Mouse (Mus musculus): ENCODE measurements at regions not wholly inside any gene's neighbourhood (a gene's known extent, or its start where the extent isn't known, plus 50 kb on each side); places are given as distances from the start of the nearest gene placed in this dataset.

- no peaks in the 10 kb centered on the region for H3K36me3 ChIP-seq (ENCODE audit: control insufficient read depth, insufficient read depth, low read length)
- 85% methylated on average over 2 of the region's 2 CpGs for WGBS
- no peak overlapping the region for H3K27ac ChIP-seq
- no peaks in the 10 kb centered on the region for H3K4me1 ChIP-seq (ENCODE audit: control insufficient read depth, insufficient read depth, low read length)
- no peak for DNase-seq
- H3K4me3 ChIP-seq = no peak overlapping the region
- no peak overlapping the region for H3K9ac ChIP-seq (ENCODE audit: low read depth, low read length)
- intact Hi-C loops (cut with DNase I) = no loop called here
- H3K79me2 ChIP-seq (replicated peaks; ENCODE audit: control insufficient read depth, insufficient read depth, low read length) = no peaks in the 10 kb centered on the region
- TF ChIP-seq EP300 (IDR thresholded peaks at IDR 0.05; ENCODE audit: insufficient read depth, low read depth, low read length) = no peak
- TF ChIP-seq POLR2A (IDR thresholded peaks at IDR 0.05; ENCODE audit: insufficient read depth, low read depth, low read length) = no peak
- TF ChIP-seq CTCF (IDR thresholded peaks at IDR 0.05) = no peak
- no peaks in the 10 kb centered on the region for H3K27me3 ChIP-seq (ENCODE audit: control insufficient read depth, insufficient read depth, low read length)
Measured at GRCm38 (mm10) chr9:103894376-103894775, 108.0 kb upstream of the Nphp3 start.

- Histone ChIP-seq H3K36me3 (ENCODE audit: control insufficient read depth, insufficient read depth, low read length) (no peaks in the 10 kb centered on the region), H3K27ac (no peak overlapping the region), H3K9ac (ENCODE audit: low read depth, low read length) (no peak overlapping the region), H3K27me3 (ENCODE audit: control insufficient read depth, insufficient read depth, low read length) (no peaks in the 10 kb centered on the region), H3K4me3 (no peak overlapping the region), H3K79me2 (replicated peaks; ENCODE audit: control insufficient read depth, insufficient read depth, low read length) (no peaks in the 10 kb centered on the region), H3K4me1 (ENCODE audit: control insufficient read depth, insufficient read depth, low read length) (no peaks in the 10 kb centered on the region)
- no peak for DNase-seq
- intact Hi-C loops (cut with DNase I) = no loop called here
- 33% methylated on average over 2 of the region's 2 CpGs for WGBS
- TF ChIP-seq EP300 (IDR thresholded peaks at IDR 0.05; ENCODE audit: insufficient read depth, low read depth, low read length) (no peak), CTCF (IDR thresholded peaks at IDR 0.05) (no peak), POLR2A (IDR thresholded peaks at IDR 0.05; ENCODE audit: insufficient read depth, low read depth, low read length) (no peak)
Measured at GRCm38 (mm10) chr9:103899311-103899710, 103.0 kb upstream of the Nphp3 start.

GRCm38 (mm10) chr9:103911347-103911746 is 91.0 kb upstream of the Nphp3 start:
- H3K27ac ChIP-seq = peak overlapping the region; percentile 51; the same call in 1 of the 2 replicates
- intact Hi-C loops (cut with DNase I) = no loop called here
- no peaks in the 10 kb centered on the region for H3K36me3 ChIP-seq (ENCODE audit: control insufficient read depth, insufficient read depth, low read length)
- H3K4me1 ChIP-seq (ENCODE audit: control insufficient read depth, insufficient read depth, low read length) = peaks cover 1% of the 10 kb centered on the region; the same call in 1 of the 2 replicates
- H3K9ac ChIP-seq (ENCODE audit: low read depth, low read length) = no peak overlapping the region
- TF ChIP-seq CTCF (IDR thresholded peaks at IDR 0.05) (no peak), EP300 (IDR thresholded peaks at IDR 0.05; ENCODE audit: insufficient read depth, low read depth, low read length) (no peak), POLR2A (IDR thresholded peaks at IDR 0.05; ENCODE audit: insufficient read depth, low read depth, low read length) (no peak)
- no peak for DNase-seq
- WGBS = 32% methylated on average over 2 of the region's 2 CpGs
- H3K4me3 ChIP-seq = no peak overlapping the region
- H3K27me3 ChIP-seq (ENCODE audit: control insufficient read depth, insufficient read depth, low read length) = no peaks in the 10 kb centered on the region
- no peaks in the 10 kb centered on the region for H3K79me2 ChIP-seq (replicated peaks; ENCODE audit: control insufficient read depth, insufficient read depth, low read length)

- Histone ChIP-seq H3K79me2 (replicated peaks; ENCODE audit: control insufficient read depth, insufficient read depth, low read length) (no peaks in the 10 kb centered on the region), H3K4me3 (no peak overlapping the region), H3K4me1 (ENCODE audit: control insufficient read depth, insufficient read depth, low read length) (peaks cover 1% of the 10 kb centered on the region; the same call in 1 of the 2 replicates), H3K36me3 (ENCODE audit: control insufficient read depth, insufficient read depth, low read length) (no peaks in the 10 kb centered on the region), H3K27me3 (ENCODE audit: control insufficient read depth, insufficient read depth, low read length) (no peaks in the 10 kb centered on the region), H3K27ac (no peak overlapping the region), H3K9ac (ENCODE audit: low read depth, low read length) (no peak overlapping the region)
- peak; percentile 25 to 35 for DNase-seq
- TF ChIP-seq EP300 (IDR thresholded peaks at IDR 0.05; ENCODE audit: insufficient read depth, low read depth, low read length) (peak; percentile 34; the same call in 1 of the 2 replicates), POLR2A (IDR thresholded peaks at IDR 0.05; ENCODE audit: insufficient read depth, low read depth, low read length) (no peak)
- WGBS = 46% methylated on average over 4 of the region's 4 CpGs
- intact Hi-C loops (cut with DNase I) = no loop called here
Measured at GRCm38 (mm10) chr9:103915126-103915525, 87.2 kb upstream of the Nphp3 start.

GRCm38 (mm10) chr9:103917771-103918170 is 84.6 kb upstream of the Nphp3 start:
- H3K79me2 ChIP-seq (replicated peaks; ENCODE audit: control insufficient read depth, insufficient read depth, low read length) = no peaks in the 10 kb centered on the region
- TF ChIP-seq CTCF (IDR thresholded peaks at IDR 0.05) (no peak), EP300 (IDR thresholded peaks at IDR 0.05; ENCODE audit: insufficient read depth, low read depth, low read length) (no peak), POLR2A (IDR thresholded peaks at IDR 0.05; ENCODE audit: insufficient read depth, low read depth, low read length) (no peak)
- intact Hi-C loops (cut with DNase I) = no loop called here
- H3K36me3 ChIP-seq (ENCODE audit: control insufficient read depth, insufficient read depth, low read length) = no peaks in the 10 kb centered on the region
- no peak overlapping the region for H3K4me3 ChIP-seq
- H3K27ac ChIP-seq = no peak overlapping the region
- H3K27me3 ChIP-seq (ENCODE audit: control insufficient read depth, insufficient read depth, low read length) = no peaks in the 10 kb centered on the region
- 93% methylated on average over 6 of the region's 6 CpGs for whole genome bisulfite sequencing
- no peak for DNase-seq
- H3K9ac ChIP-seq (ENCODE audit: low read depth, low read length) = no peak overlapping the region
- peaks cover 1% of the 10 kb centered on the region; the same call in 1 of the 2 replicates for H3K4me1 ChIP-seq (ENCODE audit: control insufficient read depth, insufficient read depth, low read length)

GRCm38 (mm10) chr9:103922356-103922755 is 80.0 kb upstream of the Nphp3 start:
- intact Hi-C loops (cut with DNase I) = no loop called here
- H3K9ac ChIP-seq (ENCODE audit: low read depth, low read length) = no peak overlapping the region
- no peaks in the 10 kb centered on the region for H3K27me3 ChIP-seq (ENCODE audit: control insufficient read depth, insufficient read depth, low read length)
- TF ChIP-seq EP300 (IDR thresholded peaks at IDR 0.05; ENCODE audit: insufficient read depth, low read depth, low read length) (no peak), POLR2A (IDR thresholded peaks at IDR 0.05; ENCODE audit: insufficient read depth, low read depth, low read length) (no peak), CTCF (IDR thresholded peaks at IDR 0.05) (no peak)
- DNase-seq = no peak
- H3K4me3 ChIP-seq = no peak overlapping the region
- H3K36me3 ChIP-seq (ENCODE audit: control insufficient read depth, insufficient read depth, low read length) = no peaks in the 10 kb centered on the region
- H3K4me1 ChIP-seq (ENCODE audit: control insufficient read depth, insufficient read depth, low read length) = no peaks in the 10 kb centered on the region
- H3K79me2 ChIP-seq (replicated peaks; ENCODE audit: control insufficient read depth, insufficient read depth, low read length) = no peaks in the 10 kb centered on the region
- 88% methylated on average over 5 of the region's 5 CpGs for WGBS
- no peak overlapping the region for H3K27ac ChIP-seq

All from heart, adult 2 months (tissue).